Mouse (Mus musculus): ENCODE data around the gene Slc16a2. TPM values are rescaled to one million over a fixed set of nuclear protein-coding genes. Genes with fewer than 3 reads are reported as not detected.

Gene Slc16a2
- polyA plus RNA-seq, 1 experiment from 2014 or later = 30.0 TPM

Other genes with a start within 250 kb of the Slc16a2 start
- not detected in 2 replicates for gene Zcchc13, start 191.4 kb downstream of the Slc16a2 start, polyA plus RNA-seq (2015; fragmentation: Nextera tagmentation; extraction: Ambion mirVana)
- gene Rlim, start 159.3 kb upstream of the Slc16a2 start, polyA plus RNA-seq (2015; fragmentation: Nextera tagmentation; extraction: Ambion mirVana) = 36.6 and 38.9 TPM in 2 replicates

Measured in forebrain, embryonic 16.5 days (tissue).